Mouse (Mus musculus): ENCODE data around the gene Jpt2. TPM values are rescaled to one million over a fixed set of nuclear protein-coding genes. Genes with fewer than 3 reads are reported as not detected.

Gene Jpt2
- polyA plus RNA-seq, 1 experiment from 2014 or later, result 183 TPM

DNA sequence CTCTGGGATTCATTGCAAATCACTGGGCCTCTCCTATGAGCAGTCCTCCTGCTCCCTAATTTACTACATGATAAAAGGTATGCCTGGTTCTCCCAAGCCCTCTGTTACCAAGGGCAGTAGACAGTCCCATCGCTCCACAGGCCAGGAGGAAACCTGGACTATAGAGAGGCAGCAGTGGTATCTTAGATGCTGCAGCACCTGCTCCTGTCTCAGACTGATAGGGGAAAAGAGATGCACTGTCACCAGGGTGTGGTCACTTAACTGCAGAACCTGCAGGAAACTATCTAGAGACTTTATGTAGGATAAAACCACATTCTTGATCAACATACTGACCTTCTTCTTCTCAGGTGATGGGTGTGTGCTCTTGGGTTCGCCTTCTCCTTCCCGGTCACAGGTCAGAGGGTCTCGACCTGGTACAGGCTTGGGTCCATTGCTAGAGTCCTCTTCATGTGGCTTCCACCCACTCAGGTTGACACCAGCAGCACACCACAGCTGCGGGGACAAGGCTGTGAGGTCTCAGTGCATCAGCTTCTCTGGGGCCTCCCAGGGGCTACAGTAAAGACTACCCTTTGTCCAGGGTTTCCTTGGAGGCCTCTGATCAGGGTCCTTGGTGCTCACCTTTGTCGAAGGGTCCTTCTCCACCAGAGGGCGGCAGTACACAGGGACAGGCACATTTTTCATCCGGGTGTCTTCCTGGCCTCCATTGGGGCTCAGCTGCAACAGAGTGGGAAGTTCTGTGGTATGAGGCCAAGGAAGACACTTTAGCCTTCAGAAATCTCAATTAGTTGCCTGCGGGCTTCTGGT lies 57.6 kb downstream of the Jpt2 start:
- Histone ChIP-seq H3K9ac (no peak overlapping the region), H3K4me1 (replicated peaks) (peaks cover under 1% of the 10 kb centered on the region; the same call in 1 of the 2 replicates), H3K9me3 (no peaks in the 10 kb centered on the region), H3K36me3 (peaks cover 88% of the 10 kb centered on the region), H3K4me3 (replicated peaks) (no peak overlapping the region), H3K27me3 (replicated peaks) (no peaks in the 10 kb centered on the region), H3K27ac (no peak overlapping the region), H3K4me2 (replicated peaks) (no peak overlapping the region)
- 65% methylated on average over 9 of the region's 9 CpGs for WGBS
- peak; percentile 61; the same call in 1 of the 2 replicates for ATAC-seq

DNA sequence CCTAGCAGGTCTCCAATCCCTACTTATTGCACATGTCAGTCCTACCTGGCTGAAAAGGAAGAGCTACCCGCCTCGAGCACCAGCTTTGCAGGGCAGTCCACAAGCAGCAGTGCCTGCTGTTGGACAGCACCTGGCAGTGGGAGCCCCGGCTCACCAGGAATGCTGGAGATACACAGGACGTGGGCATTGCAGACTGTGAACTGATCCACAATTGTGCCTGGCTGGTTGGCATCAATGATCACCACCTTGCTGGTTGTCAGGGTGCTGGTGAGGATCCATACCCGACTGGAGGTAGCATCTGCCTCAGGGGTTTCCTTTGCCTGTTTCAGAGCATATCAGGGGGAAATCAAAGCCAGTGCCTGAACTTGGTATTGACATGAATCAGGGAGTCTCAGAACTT lies 58.4 kb downstream of the Jpt2 start:
- peaks cover 8% of the 10 kb centered on the region for H3K4me1 ChIP-seq (replicated peaks)
- H3K27ac ChIP-seq, result no peak overlapping the region
- H3K27me3 ChIP-seq (replicated peaks), result no peaks in the 10 kb centered on the region
- H3K4me2 ChIP-seq (replicated peaks), result no peak overlapping the region
- WGBS, result 92% methylated on average over 5 of the region's 5 CpGs
- H3K36me3 ChIP-seq, result peaks cover 84% of the 10 kb centered on the region
- no peak overlapping the region for H3K4me3 ChIP-seq (replicated peaks)
- no peaks in the 10 kb centered on the region for H3K9me3 ChIP-seq
- no peak for ATAC-seq
- H3K9ac ChIP-seq, result no peak overlapping the region

DNA sequence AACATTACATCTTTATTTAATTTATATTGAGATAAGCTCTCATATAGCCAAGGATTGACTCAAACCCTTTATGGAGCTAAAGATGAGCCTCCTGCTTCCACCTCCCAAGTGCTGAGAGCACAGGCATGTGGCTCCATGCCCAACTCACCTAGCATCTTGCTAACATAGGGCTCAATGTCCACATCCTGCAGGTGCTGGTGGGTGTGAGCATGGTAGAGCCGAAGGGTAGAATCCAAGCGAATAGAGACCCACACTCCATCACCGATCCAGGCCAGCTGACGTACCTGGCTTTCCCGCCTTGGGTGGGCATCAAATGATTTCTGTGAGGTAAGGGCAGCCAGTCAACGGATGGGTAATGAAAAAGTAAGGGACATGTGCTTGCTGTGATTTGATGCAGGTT lies 60.5 kb downstream of the Jpt2 start:
- no peak for ATAC-seq
- whole genome bisulfite sequencing, result 92% methylated on average over 6 of the region's 6 CpGs
- peaks cover 66% of the 10 kb centered on the region for H3K36me3 ChIP-seq

DNA sequence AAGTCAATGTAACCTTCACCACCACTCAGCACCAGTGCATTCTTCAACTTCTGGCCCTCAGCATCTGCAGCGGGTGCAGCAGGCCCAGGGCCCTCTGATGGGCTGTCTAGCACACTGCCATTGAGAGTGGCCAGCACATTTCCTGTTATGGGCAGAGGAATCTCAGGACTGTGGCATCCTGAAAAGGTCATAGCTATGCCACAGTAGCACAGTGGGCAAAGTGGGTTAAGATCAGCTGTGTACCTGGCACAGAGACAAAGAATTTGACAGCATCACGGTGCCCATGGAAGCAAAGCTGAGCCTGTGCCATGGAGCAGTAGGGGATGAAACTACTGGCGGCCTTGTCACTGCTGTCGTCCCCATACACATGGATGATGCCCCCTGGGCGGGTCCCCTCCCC lies 61.3 kb downstream of the Jpt2 start:
- Histone ChIP-seq H3K9me3 (no peaks in the 10 kb centered on the region), H3K36me3 (peaks cover 59% of the 10 kb centered on the region), H3K27me3 (replicated peaks) (no peaks in the 10 kb centered on the region), H3K9ac (no peak overlapping the region), H3K27ac (no peak overlapping the region), H3K4me1 (replicated peaks) (peaks cover 23% of the 10 kb centered on the region), H3K4me2 (replicated peaks) (no peak overlapping the region), H3K4me3 (replicated peaks) (no peak overlapping the region)
- no peak for ATAC-seq
- 85% methylated on average over 5 of the region's 5 CpGs for WGBS

More for the DNA sequence above, 60.5 kb downstream of the Jpt2 start:
- Histone ChIP-seq H3K4me2 (replicated peaks) (no peak overlapping the region), H3K9me3 (no peaks in the 10 kb centered on the region), H3K4me1 (replicated peaks) (peaks cover 20% of the 10 kb centered on the region), H3K4me3 (replicated peaks) (no peak overlapping the region), H3K9ac (no peak overlapping the region), H3K27ac (no peak overlapping the region), H3K27me3 (replicated peaks) (no peaks in the 10 kb centered on the region)

DNA sequence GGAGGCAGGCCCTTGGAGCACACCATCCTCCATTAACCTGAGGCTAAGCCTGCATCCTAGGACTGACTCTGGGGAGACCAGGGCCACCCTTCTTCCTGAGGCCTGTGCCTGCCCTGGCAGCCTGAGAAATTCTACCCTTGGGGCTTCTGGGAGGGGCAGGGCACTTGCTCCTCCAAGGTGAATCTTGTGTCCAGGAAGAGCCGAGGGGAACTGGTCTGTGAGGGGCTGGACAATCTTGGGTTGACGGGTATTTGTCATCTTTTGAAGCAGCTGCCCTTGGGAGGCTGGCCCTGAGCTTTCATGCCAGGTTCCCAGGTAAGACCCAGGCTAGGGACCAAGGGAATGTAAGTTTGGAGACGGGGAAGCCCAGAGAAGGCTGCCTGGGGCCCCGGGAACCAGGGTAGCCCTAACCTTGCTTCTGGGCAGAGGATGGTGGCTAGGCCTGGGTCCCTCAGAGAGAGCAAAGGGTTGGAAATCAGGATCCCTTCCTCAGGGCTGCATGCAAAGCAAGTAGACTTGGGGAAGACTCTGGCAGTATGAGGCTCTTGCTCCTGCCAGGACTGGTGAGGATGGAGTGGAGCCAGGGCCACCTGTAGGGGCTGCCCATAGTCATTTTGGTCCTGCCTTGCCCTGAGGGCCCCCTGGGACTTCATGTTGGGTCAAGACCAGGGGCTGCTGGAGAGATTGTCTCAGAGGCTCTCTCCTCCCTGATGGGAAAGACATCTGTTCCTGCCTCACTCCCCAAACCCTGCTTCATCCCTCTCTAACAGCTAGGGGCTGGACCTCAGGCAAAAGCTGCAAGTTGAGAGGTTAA lies 62.2 kb downstream of the Jpt2 start:
- Histone ChIP-seq H3K4me3 (replicated peaks) (no peak overlapping the region), H3K36me3 (peaks cover 54% of the 10 kb centered on the region), H3K9me3 (no peaks in the 10 kb centered on the region), H3K27me3 (replicated peaks) (no peaks in the 10 kb centered on the region), H3K27ac (no peak overlapping the region), H3K4me2 (replicated peaks) (peak overlapping the region; percentile 92), H3K9ac (0 out of 2 replicates have a peak overlapping the region, but pooled peaks have one; percentile 83), H3K4me1 (replicated peaks) (peaks cover 29% of the 10 kb centered on the region)
- 65% methylated on average over 4 of the region's 4 CpGs for whole genome bisulfite sequencing
- ATAC-seq, result no peak

DNA sequence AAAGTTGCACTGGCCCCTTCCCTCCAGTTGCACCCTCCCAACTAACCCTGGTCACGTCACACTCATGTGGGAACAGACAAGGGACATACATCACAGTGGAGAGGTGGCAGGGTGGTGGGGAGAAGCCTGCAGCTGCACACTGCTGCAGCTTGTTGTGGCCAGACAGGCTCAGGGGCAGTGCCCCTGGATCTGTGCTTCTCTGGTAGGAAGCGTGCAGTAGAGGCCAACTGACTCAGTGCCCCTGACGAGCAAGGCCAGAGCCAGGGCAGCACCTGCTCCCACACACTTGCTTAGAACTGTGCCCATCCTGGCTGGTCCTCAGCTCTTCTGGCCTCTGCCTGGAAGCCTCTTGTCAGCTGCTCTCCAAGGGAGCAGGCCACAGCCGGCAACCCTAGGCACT lies 62.9 kb downstream of the Jpt2 start:
- WGBS, result 81% methylated on average over 4 of the region's 4 CpGs
- Histone ChIP-seq H3K4me2 (replicated peaks) (peak overlapping the region; percentile 92), H3K4me3 (replicated peaks) (peak overlapping the region; percentile 91)

DNA sequence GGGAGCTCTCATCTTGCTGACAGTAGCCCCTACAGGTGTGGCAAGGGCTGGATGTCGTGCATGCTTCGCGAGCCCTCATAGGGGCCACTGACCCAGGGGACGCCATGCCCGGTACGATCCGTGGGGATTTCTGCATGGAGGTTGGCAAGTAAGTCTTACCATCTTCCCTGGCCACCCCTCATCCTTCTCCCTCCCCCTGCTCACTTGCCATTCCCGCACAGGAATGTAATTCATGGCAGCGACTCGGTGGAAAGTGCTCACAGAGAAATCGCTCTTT lies 63.6 kb downstream of the Jpt2 start:
- Histone ChIP-seq H3K27ac (peak overlapping the region; percentile 87; the same call in 1 of the 2 replicates), H3K4me1 (replicated peaks) (peaks cover 29% of the 10 kb centered on the region), H3K4me2 (replicated peaks) (peak overlapping the region; percentile 92), H3K9me3 (no peaks in the 10 kb centered on the region), H3K36me3 (peaks cover 55% of the 10 kb centered on the region), H3K27me3 (replicated peaks) (no peaks in the 10 kb centered on the region), H3K9ac (peak overlapping the region; percentile 83), H3K4me3 (replicated peaks) (peak overlapping the region; percentile 91)
- no peak for ATAC-seq
- WGBS, result 28% methylated on average over 11 of the region's 11 CpGs

More for the DNA sequence above, 62.9 kb downstream of the Jpt2 start:
- no peaks in the 10 kb centered on the region for H3K9me3 ChIP-seq
- H3K36me3 ChIP-seq, result peaks cover 54% of the 10 kb centered on the region
- H3K27ac ChIP-seq, result no peak overlapping the region
- H3K4me1 ChIP-seq (replicated peaks), result peaks cover 29% of the 10 kb centered on the region
- no peak for ATAC-seq
- no peaks in the 10 kb centered on the region for H3K27me3 ChIP-seq (replicated peaks)
- H3K9ac ChIP-seq, result 0 out of 2 replicates have a peak overlapping the region, but pooled peaks have one; percentile 83

DNA sequence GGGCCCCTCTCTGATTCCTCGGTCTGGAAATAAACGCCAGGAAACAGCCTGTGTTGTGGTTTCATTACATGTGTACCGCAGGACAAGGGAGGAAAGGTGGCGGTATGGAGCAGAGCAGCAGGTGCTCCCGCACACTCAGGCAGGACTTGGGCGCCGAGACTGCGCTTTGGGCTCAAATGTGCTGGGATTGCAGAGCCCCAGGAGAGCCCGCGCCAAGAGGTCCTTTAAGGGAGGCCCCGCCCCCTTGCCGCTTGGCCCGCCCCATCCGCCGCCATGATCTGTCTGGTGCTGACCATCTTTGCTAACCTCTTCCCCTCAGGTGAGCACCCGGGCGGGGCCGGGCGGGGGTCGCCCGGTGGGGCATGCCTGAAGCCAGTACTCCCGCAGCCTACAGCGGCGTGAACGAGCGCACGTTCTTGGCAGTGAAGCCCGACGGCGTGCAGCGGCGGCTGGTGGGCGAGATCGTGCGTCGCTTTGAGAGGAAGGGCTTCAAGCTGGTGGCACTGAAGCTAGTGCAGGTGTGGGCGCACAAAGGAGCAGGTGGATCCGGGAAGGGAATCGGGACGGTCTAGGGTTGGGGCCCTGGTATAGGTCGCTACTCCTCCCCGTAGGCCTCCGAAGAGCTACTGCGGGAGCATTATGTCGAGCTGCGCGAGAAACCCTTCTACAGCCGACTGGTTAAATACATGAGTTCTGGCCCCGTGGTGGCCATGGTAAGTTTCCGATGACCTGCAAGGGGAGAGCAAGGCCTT lies 64.1 kb downstream of the Jpt2 start, which contains the start of gene Nme3:
Nme3 (plus strand) TSS at position 260 of the 752 bp plus-strand sequence.
- H3K9ac ChIP-seq, result peak within 1 kb of the TSS; percentile 83
- 1% methylated on average over 50 of the region's 50 CpGs for WGBS
- H3K4me2 ChIP-seq (replicated peaks), result peak within 1 kb of the TSS; percentile 92
- no peaks in the 10 kb centered on the region for H3K27me3 ChIP-seq (replicated peaks)
- peak within 1 kb of the TSS; percentile 91 for H3K4me3 ChIP-seq (replicated peaks)
- peaks cover 50% of the 10 kb centered on the region for H3K36me3 ChIP-seq
- H3K4me1 ChIP-seq (replicated peaks), result peaks cover 29% of the 10 kb centered on the region
- peak; percentile 85 for ATAC-seq
- H3K27ac ChIP-seq, result peak within 1 kb of the TSS; percentile 87
- no peaks in the 10 kb centered on the region for H3K9me3 ChIP-seq

DNA sequence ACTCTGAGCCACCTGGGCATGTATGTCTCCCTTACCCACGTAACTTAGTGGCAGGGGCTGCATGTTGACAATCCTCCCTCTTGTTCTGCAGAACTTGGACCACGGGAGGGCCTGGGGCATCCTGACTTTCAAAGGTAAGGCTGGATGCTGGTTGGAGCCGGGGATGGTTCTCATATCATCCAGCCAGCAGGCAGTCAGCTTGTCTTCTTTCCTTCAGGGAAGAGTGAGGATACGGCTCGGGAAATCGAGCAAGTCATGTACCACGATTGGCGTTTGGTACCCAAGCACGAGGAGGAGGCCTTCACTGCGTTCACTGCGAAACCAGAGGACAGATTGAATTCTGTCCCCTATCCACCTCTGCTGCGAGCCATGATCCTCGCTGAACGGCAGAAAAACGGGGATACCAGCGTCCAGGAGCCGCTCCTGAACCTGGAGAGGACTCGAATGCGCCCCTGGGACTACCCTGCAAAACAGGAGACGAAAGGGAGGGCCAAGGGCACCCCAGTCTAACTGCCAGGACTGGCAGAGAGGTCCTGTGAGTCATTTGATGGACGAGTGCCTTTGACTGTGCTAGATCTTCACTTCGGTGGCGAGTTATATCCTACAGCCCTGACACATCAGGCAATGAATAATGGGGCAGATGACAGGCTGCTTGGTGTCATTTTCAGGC lies 64.8 kb downstream of the Jpt2 start:
- peak overlapping the region; percentile 92 for H3K4me2 ChIP-seq (replicated peaks)
- 10% methylated on average over 23 of the region's 23 CpGs for WGBS
- H3K36me3 ChIP-seq, result peaks cover 50% of the 10 kb centered on the region
- no peaks in the 10 kb centered on the region for H3K27me3 ChIP-seq (replicated peaks)
- H3K9ac ChIP-seq, result peak overlapping the region; percentile 83
- H3K4me3 ChIP-seq (replicated peaks), result peak overlapping the region; percentile 91
- ATAC-seq, result peak; percentile 11; the same call in 1 of the 2 replicates
- H3K27ac ChIP-seq, result peak overlapping the region; percentile 87
- peaks cover 29% of the 10 kb centered on the region for H3K4me1 ChIP-seq (replicated peaks)
- no peaks in the 10 kb centered on the region for H3K9me3 ChIP-seq

DNA sequence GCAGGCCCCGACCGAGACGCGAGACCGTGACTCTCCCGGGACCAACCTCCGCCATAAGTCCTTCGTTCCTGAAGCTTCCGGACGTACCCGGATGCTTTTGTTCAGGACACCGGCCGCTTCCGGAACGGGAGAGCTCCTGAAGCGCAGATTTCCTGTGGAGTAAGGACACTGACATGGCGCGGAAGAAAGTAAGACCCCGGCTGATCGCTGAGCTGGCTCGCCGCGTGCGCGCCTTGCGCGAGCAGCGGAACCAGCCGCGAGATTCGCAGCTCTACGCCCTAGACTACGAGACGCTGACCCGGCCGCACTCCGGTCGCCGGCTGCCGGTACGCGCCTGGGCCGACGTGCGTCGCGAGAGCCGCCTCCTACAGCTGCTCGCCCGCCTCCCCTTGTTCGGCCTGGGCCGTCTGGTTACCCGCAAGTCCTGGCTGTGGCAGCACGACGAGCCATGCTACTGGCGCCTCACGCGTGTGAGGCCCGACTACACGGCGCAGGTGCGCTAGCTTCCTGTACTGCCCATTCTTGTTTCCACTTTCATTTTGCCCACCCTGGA lies 65.4 kb downstream of the Jpt2 start, which contains the start of the genes Eme2 and Mrps34:
Eme2 (minus strand) TSS at position 93 of the 553 bp plus-strand sequence.
Mrps34 (plus strand) TSS at position 122 of the 553 bp plus-strand sequence.
- Histone ChIP-seq H3K9ac (peak within 1 kb of the TSS; percentile 83), H3K36me3 (peaks cover 49% of the 10 kb centered on the region), H3K4me3 (replicated peaks) (peak within 1 kb of the TSS; percentile 91), H3K9me3 (no peaks in the 10 kb centered on the region), H3K27ac (peak within 1 kb of the TSS; percentile 87), H3K4me1 (replicated peaks) (peaks cover 29% of the 10 kb centered on the region), H3K4me2 (replicated peaks) (peak within 1 kb of the TSS; percentile 92), H3K27me3 (replicated peaks) (no peaks in the 10 kb centered on the region)
- peak; percentile 76 for ATAC-seq
- WGBS, result under 1% methylated on average over 62 of the region's 62 CpGs

Data from intestine, embryonic 15.5 days (tissue).